Comparison of ENCODE assay signal across 9 mouse cellular contexts in genomic region chr9:45145533-45146266, GRCm38 (mm10). TPM values are rescaled to one million over a fixed set of nuclear protein-coding genes. Genes with fewer than 3 reads are reported as not detected.
DNase-seq lines count a peak whose midpoint lies in the region; ATAC-seq lines count a peak whose summit lies in the region.
"Had no signal": no experiment of that assay in that cellular context is flagged by ENCODE, and none has a peak within 500 bp of the region (broad histone marks: within the 10 kb centered on the region; RNA-seq: fewer than 3 reads in every experiment).

No protein-coding gene starts in this region.

- DNase-seq in heart, postnatal 36 days, result no peak
- DNase-seq in thymus, postnatal 0 days (ENCODE audit: low spot score), result peak; percentile 39
- no peak for DNase-seq in thymus, postnatal 25 days
- peak; percentile 88 for DNase-seq in midbrain, embryonic 11.5 days (ENCODE audit: low spot score, missing footprints)
- DNase-seq in ovary, postnatal 36 days (ENCODE audit: low spot score), result no peak

- H3K4me1 ChIP-seq in heart, embryonic 14.5 days (ENCODE audit: control insufficient read depth in 2 of 2, insufficient read depth in 2 of 2, low read length in 2 of 2), result peaks cover 6 to 7% of the 10 kb centered on the region in 2 experiments; a peak in 2 of 4 replicates
- H3K4me1 ChIP-seq in hindbrain, embryonic 16.5 days (ENCODE audit: control insufficient read depth, insufficient read depth, low read depth, low read length), result peaks cover 7% of the 10 kb centered on the region
- peaks cover 6% of the 10 kb centered on the region; the same call in 1 of the 2 replicates for H3K4me1 ChIP-seq in midbrain, embryonic 11.5 days (ENCODE audit: control insufficient read depth, insufficient read depth, low read length)

- no peaks in the 10 kb centered on the region for H3K36me3 ChIP-seq in heart, embryonic 14.5 days (ENCODE audit: control insufficient read depth, insufficient read depth, low read length)
- H3K36me3 ChIP-seq in hindbrain, embryonic 16.5 days (ENCODE audit: control insufficient read depth, insufficient read depth, low read length), result no peaks in the 10 kb centered on the region
- H3K36me3 ChIP-seq in midbrain, embryonic 11.5 days (ENCODE audit: control insufficient read depth, insufficient read depth, low read length), result no peaks in the 10 kb centered on the region

- no peak overlapping the region for H3K27ac ChIP-seq in heart, embryonic 14.5 days (replicated peaks in 1 of 2; ENCODE audit: control insufficient read depth in 1 of 2, insufficient read depth in 1 of 2, low read depth in 2 of 2, low read length in 2 of 2)
- no peak overlapping the region for H3K27ac ChIP-seq in hindbrain, embryonic 16.5 days (ENCODE audit: low read depth, low read length)
- no peak overlapping the region for H3K27ac ChIP-seq in midbrain, embryonic 11.5 days (ENCODE audit: low read depth, low read length)

- H3K4me2 ChIP-seq in heart, embryonic 14.5 days (ENCODE audit: low read length), result peak overlapping the region; percentile 67
- H3K4me2 ChIP-seq in hindbrain, embryonic 16.5 days (ENCODE audit: low read length), result peak overlapping the region; percentile 81
- H3K4me2 ChIP-seq in midbrain, embryonic 11.5 days, result peak overlapping the region; percentile 63

- intact Hi-C loops in heart, postnatal 36 days (cut with DNase I), result loop anchor here (1.0 to 5.0 kb wide), 3 partner anchors 24 to 178 kb away; partner anchors contain the start of gene Ube4a

- H3K9me3 ChIP-seq in heart, embryonic 14.5 days (ENCODE audit: control insufficient read depth, low read length), result no peaks in the 10 kb centered on the region
- H3K9me3 ChIP-seq in hindbrain, embryonic 16.5 days (ENCODE audit: control insufficient read depth, low read length), result no peaks in the 10 kb centered on the region
- H3K9me3 ChIP-seq in midbrain, embryonic 11.5 days (ENCODE audit: control insufficient read depth, low read length), result no peaks in the 10 kb centered on the region

- peaks cover 75% of the 10 kb centered on the region for H3K27me3 ChIP-seq in heart, embryonic 14.5 days (ENCODE audit: control insufficient read depth, insufficient read depth, low read length)
- peaks cover 35% of the 10 kb centered on the region for H3K27me3 ChIP-seq in hindbrain, embryonic 16.5 days (replicated peaks; ENCODE audit: control insufficient read depth, insufficient read depth, low read length)
- H3K27me3 ChIP-seq in midbrain, embryonic 11.5 days (ENCODE audit: control insufficient read depth, insufficient read depth, low read length), result peaks cover 21% of the 10 kb centered on the region

- 5% methylated on average over 27 of the region's 27 CpGs for WGBS in heart, embryonic 14.5 days
- 3% methylated on average over 25 of the region's 27 CpGs for WGBS in hindbrain, embryonic 16.5 days
- WGBS in midbrain, embryonic 11.5 days, result 3% methylated on average over 27 of the region's 27 CpGs

- H3K9ac ChIP-seq in heart, embryonic 14.5 days (ENCODE audit: low read length), result no peak overlapping the region
- peak overlapping the region; percentile 62 for H3K9ac ChIP-seq in hindbrain, embryonic 16.5 days (ENCODE audit: low read depth, low read length)
- peak overlapping the region; percentile 31; the same call in 1 of the 2 replicates for H3K9ac ChIP-seq in midbrain, embryonic 11.5 days (ENCODE audit: low read length)

- no peak for ATAC-seq in heart, embryonic 14.5 days (ENCODE audit: insufficient number of reproducible peaks, insufficient read depth, low FRiP score, low read depth)
- ATAC-seq in hindbrain, embryonic 16.5 days, result peak; percentile 68
- peak; percentile 33; the same call in 1 of the 2 replicates for ATAC-seq in midbrain, embryonic 11.5 days (ENCODE audit: low FRiP score)
- no peak for ATAC-seq in CD4-positive, CD25-positive, alpha-beta regulatory T cell, adult 4 months

- peak overlapping the region; percentile 37 to 39 for H3K4me3 ChIP-seq in heart, embryonic 14.5 days (ENCODE audit: control insufficient read depth in 1 of 2, insufficient read depth in 1 of 2, low read depth in 1 of 2, low read length in 2 of 2)
- H3K4me3 ChIP-seq in hindbrain, embryonic 16.5 days (ENCODE audit: low read length), result peak overlapping the region; percentile 43
- peak overlapping the region; percentile 36 for H3K4me3 ChIP-seq in midbrain, embryonic 11.5 days (ENCODE audit: low read depth, low read length)

RNA-seq across cellular contexts. Expression of gene Scn4b, which starts 7.5 kb away (rescaled TPM):
- polyA plus RNA-seq in heart, embryonic 14.5 days (2014; fragmentation: Nextera tagmentation; extraction: Ambion mirVana), result 0.11 TPM in 1 of 2 replicates, not detected in the other
- 1 to 10 TPM; 6.3 to 7.6 TPM for total RNA-seq in heart, postnatal 36 days (2021)
- polyA plus RNA-seq in thymus, postnatal 0 days (2015; fragmentation: Nextera tagmentation; extraction: Ambion mirVana), result 8.0 and 9.1 TPM in 2 replicates
- polyA plus RNA-seq in hindbrain, embryonic 16.5 days (2015; fragmentation: Nextera tagmentation; extraction: Ambion mirVana), result 0.60 and 0.81 TPM in 2 replicates
- polyA plus RNA-seq in midbrain, embryonic 11.5 days (2014; fragmentation: Nextera tagmentation; extraction: Ambion mirVana), result 0.03 and 0.08 TPM in 2 replicates
- polyA plus RNA-seq in CD4-positive, CD25-positive, alpha-beta regulatory T cell, adult 4 months (2017; shearing (Covaris generic)), result under 1 TPM in 1 of 2 experiments, not detected in 1; 0.07 TPM
- total RNA-seq: hematopoietic stem cell, adult 5-6 weeks had no signal

RNA-seq across cellular contexts. Expression of gene Scn2b, which starts 28.1 kb away (rescaled TPM):
- 1.4 TPM in 2 replicates for polyA plus RNA-seq in heart, embryonic 14.5 days (2014; fragmentation: Nextera tagmentation; extraction: Ambion mirVana)
- total RNA-seq in heart, postnatal 36 days (2021), result 1 to 10 TPM; 1.2 to 1.4 TPM
- 5.4 and 6.6 TPM in 2 replicates for polyA plus RNA-seq in thymus, postnatal 0 days (2015; fragmentation: Nextera tagmentation; extraction: Ambion mirVana)
- polyA plus RNA-seq in hindbrain, embryonic 16.5 days (2015; fragmentation: Nextera tagmentation; extraction: Ambion mirVana), result 10.0 and 10.5 TPM in 2 replicates
- 3.4 and 3.5 TPM in 2 replicates for polyA plus RNA-seq in midbrain, embryonic 11.5 days (2014; fragmentation: Nextera tagmentation; extraction: Ambion mirVana)
- polyA plus RNA-seq in CD4-positive, CD25-positive, alpha-beta regulatory T cell, adult 4 months (2017; shearing (Covaris generic)), result under 1 TPM; 0.30 to 0.39 TPM
- total RNA-seq: hematopoietic stem cell, adult 5-6 weeks had no signal

RNA-seq across cellular contexts. Expression of gene BC049352, which starts 36.1 kb away (rescaled TPM):
- polyA plus RNA-seq in heart, embryonic 14.5 days (2014; fragmentation: Nextera tagmentation; extraction: Ambion mirVana), result not detected in 2 replicates
- not detected for total RNA-seq in heart, postnatal 36 days (2021)
- polyA plus RNA-seq in thymus, postnatal 0 days (2015; fragmentation: Nextera tagmentation; extraction: Ambion mirVana), result 0.57 and 0.82 TPM in 2 replicates
- not detected in 2 replicates for polyA plus RNA-seq in hindbrain, embryonic 16.5 days (2015; fragmentation: Nextera tagmentation; extraction: Ambion mirVana)
- polyA plus RNA-seq in midbrain, embryonic 11.5 days (2014; fragmentation: Nextera tagmentation; extraction: Ambion mirVana), result not detected in 2 replicates
- 1 to 10 TPM; 2.5 to 3.2 TPM for polyA plus RNA-seq in CD4-positive, CD25-positive, alpha-beta regulatory T cell, adult 4 months (2017; shearing (Covaris generic))

RNA-seq across cellular contexts. Expression of gene Tmprss4, which starts 58.2 kb away (rescaled TPM):
- not detected in 2 replicates for polyA plus RNA-seq in heart, embryonic 14.5 days (2014; fragmentation: Nextera tagmentation; extraction: Ambion mirVana)
- total RNA-seq in heart, postnatal 36 days (2021), result not detected
- polyA plus RNA-seq in thymus, postnatal 0 days (2015; fragmentation: Nextera tagmentation; extraction: Ambion mirVana), result 3.6 and 4.9 TPM in 2 replicates
- not detected in 2 replicates for polyA plus RNA-seq in hindbrain, embryonic 16.5 days (2015; fragmentation: Nextera tagmentation; extraction: Ambion mirVana)
- polyA plus RNA-seq in midbrain, embryonic 11.5 days (2014; fragmentation: Nextera tagmentation; extraction: Ambion mirVana), result not detected in 2 replicates
- polyA plus RNA-seq in CD4-positive, CD25-positive, alpha-beta regulatory T cell, adult 4 months (2017; shearing (Covaris generic)), result not detected
- total RNA-seq: hematopoietic stem cell, adult 5-6 weeks had no signal

Comparison
In these comparisons a context has a peak if more than half of its experiments do, and no peak if none do; other contexts are left out.
1. DNase-seq: peak in thymus, postnatal 0 days (single experiment) and midbrain, embryonic 11.5 days (single experiment); none in heart, postnatal 36 days (0 of 2), thymus, postnatal 25 days (single experiment) and ovary, postnatal 36 days (single experiment).
2. ATAC-seq: peak in hindbrain, embryonic 16.5 days (single experiment) and midbrain, embryonic 11.5 days (single experiment); none in heart, embryonic 14.5 days (single experiment) and CD4-positive, CD25-positive, alpha-beta regulatory T cell, adult 4 months (single experiment).
3. Peak in every context shown above with its lines, with median percentiles within 50 percentile points of each other: H3K4me2 ChIP-seq and H3K4me3 ChIP-seq.